Mouse (Mus musculus) thymus, postnatal 4 days (tissue): ENCODE data around the gene Pdik1l.

Experiments
- DNase-seq: peaks from one replicate; pipeline ENCODE4 v3.0.0; 2021

The Pdik1l gene

GRCm38 (mm10) chr4:134257198-134258009, 30.3 kb downstream of the Pdik1l start:
- DNase-seq = no peak

GRCm38 (mm10) chr4:134256407-134257197, 31.1 kb downstream of the Pdik1l start:
- no peak for DNase-seq

- peak; percentile 72 for DNase-seq
Measured at GRCm38 (mm10) chr4:134255854-134256253, 31.8 kb downstream of the Pdik1l start.

DNA sequence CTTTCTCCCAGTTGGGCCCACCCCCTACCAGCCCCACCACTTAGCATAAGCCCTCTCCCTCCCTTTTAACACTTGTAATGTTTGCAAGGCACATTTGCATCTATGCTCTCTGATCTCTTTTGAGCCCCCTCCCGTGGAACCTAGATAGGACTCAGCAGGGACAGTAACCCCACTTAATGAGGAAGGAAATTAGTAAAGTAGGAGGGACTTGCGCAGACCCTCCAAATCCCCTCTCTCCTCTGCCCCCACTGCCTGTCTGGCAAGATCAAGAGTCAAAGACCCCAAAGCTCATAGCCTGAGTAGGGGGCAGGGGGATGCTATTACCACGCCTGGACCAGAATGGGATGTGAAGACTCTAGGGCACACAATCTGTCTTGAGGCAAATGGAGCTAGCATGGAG, 32.9 kb downstream of the Pdik1l start:
- no peak for DNase-seq

DNA sequence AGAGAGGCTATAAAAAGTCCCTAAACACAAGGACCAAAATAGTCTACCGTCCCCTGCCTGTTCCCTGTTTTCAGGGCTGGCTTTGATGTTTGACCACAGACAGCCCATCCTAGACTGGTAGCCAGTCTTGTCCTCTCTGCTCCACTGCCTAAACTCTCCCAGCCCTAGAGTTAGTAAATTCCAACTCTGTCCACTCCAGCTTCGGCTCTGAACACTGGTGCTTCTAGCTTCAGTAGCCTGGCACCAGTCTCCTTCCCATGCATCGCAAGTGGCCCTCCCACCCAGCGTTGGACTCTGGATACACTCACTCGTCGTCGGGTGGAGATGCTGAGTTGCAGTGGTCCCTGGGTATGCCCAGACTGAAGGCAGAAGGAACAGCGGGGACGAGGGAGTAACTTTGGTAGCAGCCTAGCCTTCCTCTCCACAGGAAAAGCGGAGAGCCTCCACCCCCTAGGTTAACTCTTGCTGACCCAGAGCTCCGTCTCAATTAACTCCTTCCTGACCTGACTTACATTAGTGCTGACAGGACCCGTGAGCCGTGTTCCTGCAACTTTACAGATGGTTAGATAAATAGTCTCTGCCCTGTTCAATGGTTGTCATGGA, 33.9 kb downstream of the Pdik1l start, which contains the start of gene Grrp1:
Gene Grrp1 (minus strand): TSS at position 385 of the 603 bp plus-strand sequence.
- no peak for DNase-seq

- no peak for DNase-seq
Measured at GRCm38 (mm10) chr4:134252911-134253721, 34.6 kb downstream of the Pdik1l start.

DNA sequence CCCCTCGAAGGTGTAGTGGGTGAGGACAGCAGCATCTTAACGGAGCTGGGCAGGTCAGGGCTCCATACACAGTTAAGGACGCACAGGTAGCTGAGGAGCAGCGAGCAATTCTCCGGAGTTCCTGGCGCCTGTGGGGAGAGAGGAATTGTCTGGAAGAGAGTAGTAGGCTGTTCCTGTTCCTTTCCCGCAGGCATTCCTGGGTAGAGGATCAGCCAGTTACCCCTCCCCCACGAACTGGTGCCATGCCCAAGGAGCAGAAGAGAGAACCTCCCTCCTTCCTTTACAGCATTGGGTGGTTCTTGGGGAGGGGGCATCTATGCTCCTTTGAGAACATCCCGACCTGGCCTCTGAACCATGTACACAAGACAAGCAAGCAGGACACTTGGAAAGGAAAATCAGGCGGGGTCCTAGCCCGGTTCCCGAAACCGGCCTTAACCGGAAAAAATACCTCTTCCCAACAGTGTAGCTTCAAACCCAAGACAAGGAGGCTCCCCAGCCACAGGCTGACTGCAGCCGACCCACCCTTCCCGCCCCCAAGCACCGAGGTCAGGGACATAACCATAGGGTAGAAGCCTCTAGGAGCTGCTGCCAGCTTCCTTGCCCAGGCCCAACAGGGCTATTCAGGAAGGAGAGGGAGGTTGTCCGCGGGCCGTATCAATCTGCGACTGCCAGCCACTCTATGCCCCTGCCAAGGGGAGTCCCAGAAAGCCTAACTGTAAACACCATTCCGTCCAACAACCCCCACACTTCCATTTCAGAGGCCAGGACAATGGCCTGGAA, 35.4 kb downstream of the Pdik1l start:
- no peak for DNase-seq

- DNase-seq = peak; percentile 78
Measured at GRCm38 (mm10) chr4:134251241-134252130, 36.2 kb downstream of the Pdik1l start.

GRCm38 (mm10) chr4:134250930-134251240, 36.8 kb downstream of the Pdik1l start:
- no peak for DNase-seq

DNA sequence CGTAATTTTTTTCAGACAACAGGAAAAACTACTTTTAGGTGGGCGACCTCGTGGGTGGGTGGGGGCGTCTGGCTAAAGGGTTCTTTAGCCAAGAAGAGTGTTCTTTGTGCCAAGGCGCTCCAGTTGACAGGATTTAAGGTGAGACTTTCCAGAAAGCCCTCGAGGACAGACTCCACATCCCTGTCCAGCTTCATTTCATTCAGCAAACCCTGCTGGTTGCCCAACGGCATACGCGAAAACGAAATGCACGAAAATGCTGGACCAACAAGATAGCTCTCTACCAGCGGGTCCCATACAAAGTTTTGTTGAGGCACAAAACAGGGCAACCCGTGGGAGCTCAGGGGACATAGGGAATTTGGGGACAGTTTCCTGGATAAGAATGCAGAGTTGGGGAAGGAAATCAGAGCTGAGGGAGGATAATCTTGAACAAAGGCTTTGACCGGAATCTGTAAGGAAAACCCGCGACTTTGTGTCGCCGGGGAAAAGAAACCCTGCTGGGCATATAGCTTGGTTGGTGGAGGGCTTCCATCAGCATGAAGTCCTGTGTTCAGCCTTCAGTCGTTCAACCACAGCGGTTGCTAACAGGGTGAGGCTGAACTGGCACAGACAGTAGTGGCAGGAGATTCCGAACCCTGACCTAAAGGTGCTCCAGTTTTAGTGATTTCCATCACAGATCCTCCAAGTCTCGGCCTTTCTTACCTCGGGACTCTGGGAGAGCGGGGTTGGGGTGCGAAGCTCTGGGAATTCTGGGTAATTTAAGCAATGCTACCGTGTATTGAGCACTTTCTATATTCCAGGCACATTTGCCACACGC, 37.4 kb downstream of the Pdik1l start:
- DNase-seq = no peak

DNA sequence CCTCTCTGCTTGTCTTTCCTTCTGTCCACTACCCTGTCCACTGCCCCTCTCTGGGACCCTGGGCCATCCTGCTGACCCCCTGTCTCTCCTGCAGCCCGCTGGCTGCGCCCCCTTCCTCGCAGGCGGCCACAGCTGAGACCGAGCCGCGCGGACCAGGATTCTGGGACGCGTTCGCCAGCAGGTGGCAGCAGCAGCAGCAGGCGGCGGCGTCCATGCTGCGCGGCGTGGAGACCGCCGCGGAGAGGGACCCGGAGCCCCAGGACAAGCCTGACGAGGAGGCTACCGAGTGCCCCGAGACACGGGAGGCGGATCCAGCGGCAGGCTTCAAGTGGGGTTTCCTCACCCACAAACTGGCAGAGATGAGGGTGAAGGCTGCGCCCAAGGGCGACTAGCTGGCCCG, 38.0 kb downstream of the Pdik1l start:
- peak; percentile 93 for DNase-seq

DNA sequence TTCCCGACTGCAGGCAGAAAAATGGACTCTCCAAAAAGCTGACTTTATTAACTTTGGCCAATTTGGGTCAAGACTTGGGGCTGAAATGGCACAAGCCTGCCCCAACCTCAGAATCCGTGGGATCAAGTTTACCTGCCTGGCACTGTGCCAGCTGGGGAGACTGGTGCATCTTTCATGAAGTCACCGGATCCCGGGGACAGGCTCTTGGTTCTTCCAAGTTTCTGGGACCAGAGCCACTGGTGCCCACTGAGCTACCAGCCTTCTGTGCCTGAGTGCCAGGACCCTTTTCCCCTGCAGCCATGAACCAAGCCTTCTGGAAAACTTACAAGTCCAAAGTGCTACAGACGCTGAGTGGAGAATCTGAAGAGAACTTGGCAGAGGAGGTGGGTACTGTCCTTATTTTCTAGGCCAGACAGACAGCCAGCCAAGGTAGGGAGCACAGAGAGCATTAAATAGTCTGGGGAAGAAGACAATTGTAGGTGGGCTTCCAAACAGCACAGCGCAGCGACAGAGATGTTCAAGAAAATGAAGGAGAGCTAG, 40.9 kb downstream of the Pdik1l start, which contains the start of gene Gm30191:
Gene Gm30191 (plus strand): TSS at position 217 of the 540 bp plus-strand sequence.
- DNase-seq = no peak

DNA sequence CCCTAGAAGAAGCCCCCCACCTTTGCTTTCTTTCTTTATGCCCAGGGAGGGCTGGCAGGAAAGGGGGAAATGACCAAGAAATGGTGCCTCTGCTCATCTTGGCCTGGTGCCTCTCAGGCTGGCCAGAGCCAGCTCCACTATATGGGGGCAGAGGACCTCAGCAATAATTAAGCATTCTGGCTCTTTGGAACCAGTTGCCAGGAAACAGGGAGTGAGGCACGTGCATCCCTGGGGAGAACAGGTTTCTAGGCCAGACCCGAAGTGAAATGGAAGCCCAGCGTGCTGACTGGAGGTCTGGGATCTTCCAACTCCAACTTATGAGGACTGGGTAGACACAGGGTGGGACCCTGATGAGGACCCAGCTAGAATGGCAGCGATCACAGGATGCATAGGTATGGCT, 41.4 kb downstream of the Pdik1l start:
- DNase-seq = no peak

- DNase-seq = peak; percentile 99
Measured at GRCm38 (mm10) chr4:134245148-134245843, 42.4 kb downstream of the Pdik1l start, which contains the start of gene Zfp593. Gene Zfp593 (minus strand): TSS chr4:134245592.

GRCm38 (mm10) chr4:134243516-134244250, 44.0 kb downstream of the Pdik1l start, which contains the start of gene E130218I03Rik:
Gene E130218I03Rik (plus strand): TSS chr4:134243662.
- DNase-seq = peak; percentile 8

GRCm38 (mm10) chr4:134238686-134239085, 49.0 kb downstream of the Pdik1l start:
- DNase-seq = no peak

DNA sequence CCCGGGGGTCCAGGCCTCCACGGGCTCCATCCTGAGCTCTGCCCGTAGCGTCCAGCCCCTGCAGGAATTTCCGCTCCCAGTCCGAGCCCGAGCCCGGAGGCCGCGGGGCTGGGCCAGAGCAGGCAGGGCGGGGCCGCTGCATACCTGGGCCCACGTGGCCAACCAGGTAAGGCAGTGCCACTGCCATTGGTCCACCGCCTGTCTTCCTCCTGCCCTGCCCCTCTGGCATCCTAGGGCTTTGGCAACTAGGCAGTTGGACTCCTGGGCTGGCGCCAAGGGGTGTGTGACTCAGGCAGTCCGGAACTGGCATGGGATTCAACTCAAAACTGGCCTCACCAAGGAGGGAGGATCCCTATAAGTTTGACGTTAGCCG, 49.4 kb downstream of the Pdik1l start, which contains the start of gene Cnksr1:
Gene Cnksr1 (minus strand): TSS at position 121 of the 373 bp plus-strand sequence.
- DNase-seq = no peak
